Comparison of ENCODE assay signal across 19 mouse cellular contexts in the genomic region with DNA sequence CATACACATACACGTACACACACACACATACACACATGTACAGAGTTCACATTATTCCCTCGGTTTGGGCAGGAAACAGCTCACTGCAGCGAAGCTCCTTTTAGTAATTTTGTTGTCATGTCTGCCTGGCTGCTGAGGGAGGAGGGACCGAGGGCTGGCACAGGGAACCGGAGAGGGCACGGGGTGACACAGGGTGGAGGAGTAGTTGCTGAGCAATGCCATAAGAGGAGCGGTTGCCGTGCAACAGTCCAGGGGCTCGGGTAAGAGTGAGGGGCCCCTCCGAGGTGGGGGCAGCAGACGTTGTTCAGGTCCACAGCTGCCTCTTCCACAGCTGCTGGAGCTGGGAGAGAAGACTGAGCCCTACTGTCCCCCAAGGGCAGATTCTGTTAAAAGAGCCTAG. TPM values are rescaled to one million over a fixed set of nuclear protein-coding genes. Genes with fewer than 3 reads are reported as not detected.
DNase-seq lines count a peak whose midpoint lies in the region; ATAC-seq and TF ChIP-seq lines count a peak whose summit lies in the region.
"Had no signal": no experiment of that assay in that cellular context is flagged by ENCODE, and none has a peak within 500 bp of the region (broad histone marks: within the 10 kb centered on the region; RNA-seq: fewer than 3 reads in every experiment).

No protein-coding gene starts in this region.

- no peak for TF ChIP-seq CTCF in hindbrain, postnatal 0 days (IDR thresholded peaks at IDR 0.05; ENCODE audit: low read depth)

- H3K27ac ChIP-seq in hindbrain, embryonic 10.5 days: peak overlapping the region; percentile 56
- no peak overlapping the region for H3K27ac ChIP-seq in hindbrain, postnatal 0 days
- no peak overlapping the region for H3K27ac ChIP-seq in midbrain, embryonic 16.5 days (ENCODE audit: low read length)
- no peak overlapping the region for H3K27ac ChIP-seq in midbrain, embryonic 11.5 days (ENCODE audit: low read depth, low read length)
- H3K27ac ChIP-seq in hindbrain, embryonic 12.5 days: no peak overlapping the region
- H3K27ac ChIP-seq in liver, embryonic 16.5 days (ENCODE audit: low read length): peak overlapping the region; percentile 99
- H3K27ac ChIP-seq: embryonic facial prominence, embryonic 10.5 days; intestine, embryonic 15.5 days; macrophage had no signal

- 65% methylated on average over 11 of the region's 11 CpGs for WGBS in hindbrain, embryonic 10.5 days
- 30% methylated on average over 11 of the region's 11 CpGs for WGBS in hindbrain, postnatal 0 days
- 51% methylated on average over 11 of the region's 11 CpGs for WGBS in midbrain, embryonic 16.5 days
- 60% methylated on average over 11 of the region's 11 CpGs for WGBS in midbrain, embryonic 11.5 days
- 44% methylated on average over 11 of the region's 11 CpGs for WGBS in hindbrain, embryonic 12.5 days
- 67% methylated on average over 11 of the region's 11 CpGs for WGBS in liver, embryonic 16.5 days (ENCODE audit: insufficient replicate concordance)

- peaks cover 10% of the 10 kb centered on the region; the same call in 1 of the 2 replicates for H3K36me3 ChIP-seq in hindbrain, embryonic 10.5 days
- H3K36me3 ChIP-seq in hindbrain, postnatal 0 days (ENCODE audit: insufficient read depth, low read length): peaks cover 27% of the 10 kb centered on the region; the same call in 1 of the 2 replicates
- H3K36me3 ChIP-seq in midbrain, embryonic 16.5 days (ENCODE audit: control insufficient read depth, insufficient read depth, low read length): peaks cover 25% of the 10 kb centered on the region
- no peaks in the 10 kb centered on the region for H3K36me3 ChIP-seq in midbrain, embryonic 11.5 days (ENCODE audit: control insufficient read depth, insufficient read depth, low read length)
- peaks cover 28% of the 10 kb centered on the region for H3K36me3 ChIP-seq in hindbrain, embryonic 12.5 days
- H3K36me3 ChIP-seq in liver, embryonic 16.5 days (ENCODE audit: control insufficient read depth, insufficient read depth): no peaks in the 10 kb centered on the region
- H3K36me3 ChIP-seq: embryonic facial prominence, embryonic 10.5 days; intestine, embryonic 15.5 days had no signal

- peaks cover 15% of the 10 kb centered on the region for H3K4me1 ChIP-seq in hindbrain, embryonic 10.5 days (replicated peaks)
- no peaks in the 10 kb centered on the region for H3K4me1 ChIP-seq in hindbrain, postnatal 0 days (ENCODE audit: insufficient read depth, low read length)
- H3K4me1 ChIP-seq in midbrain, embryonic 16.5 days (ENCODE audit: control insufficient read depth, insufficient read depth, low read length): no peaks in the 10 kb centered on the region
- H3K4me1 ChIP-seq in midbrain, embryonic 11.5 days (ENCODE audit: control insufficient read depth, insufficient read depth, low read length): peaks cover 5% of the 10 kb centered on the region; the same call in 1 of the 2 replicates
- peaks cover 9% of the 10 kb centered on the region for H3K4me1 ChIP-seq in hindbrain, embryonic 12.5 days
- peaks cover 36% of the 10 kb centered on the region for H3K4me1 ChIP-seq in liver, embryonic 16.5 days (ENCODE audit: control insufficient read depth, low read depth, low read length)
- H3K4me1 ChIP-seq: intestine, embryonic 15.5 days had no signal

- H3K4me3 ChIP-seq in hindbrain, embryonic 10.5 days: no peak overlapping the region
- no peak overlapping the region for H3K4me3 ChIP-seq in hindbrain, postnatal 0 days (ENCODE audit: low read length)
- H3K4me3 ChIP-seq in midbrain, embryonic 16.5 days (ENCODE audit: low read depth, low read length): no peak overlapping the region
- H3K4me3 ChIP-seq in midbrain, embryonic 11.5 days (ENCODE audit: low read depth, low read length): no peak overlapping the region
- no peak overlapping the region for H3K4me3 ChIP-seq in hindbrain, embryonic 12.5 days
- no peak overlapping the region for H3K4me3 ChIP-seq in liver, embryonic 16.5 days (ENCODE audit: low read depth, low read length)
- H3K4me3 ChIP-seq: embryonic facial prominence, embryonic 10.5 days; intestine, embryonic 15.5 days had no signal

- no peaks in the 10 kb centered on the region for H3K27me3 ChIP-seq in hindbrain, embryonic 10.5 days (ENCODE audit: insufficient read depth, poor library complexity, severe bottlenecking)
- no peaks in the 10 kb centered on the region for H3K27me3 ChIP-seq in hindbrain, postnatal 0 days (ENCODE audit: insufficient read depth, low read length)
- no peaks in the 10 kb centered on the region for H3K27me3 ChIP-seq in midbrain, embryonic 16.5 days (ENCODE audit: control insufficient read depth, insufficient read depth, low read depth, low read length)
- H3K27me3 ChIP-seq in midbrain, embryonic 11.5 days (ENCODE audit: control insufficient read depth, insufficient read depth, low read length): no peaks in the 10 kb centered on the region
- H3K27me3 ChIP-seq in hindbrain, embryonic 12.5 days: no peaks in the 10 kb centered on the region
- H3K27me3 ChIP-seq in liver, embryonic 16.5 days (ENCODE audit: control insufficient read depth, insufficient read depth, low read depth, low read length): no peaks in the 10 kb centered on the region
- H3K27me3 ChIP-seq: intestine, embryonic 15.5 days had no signal

- no peak; the same call in 1 of the 2 replicates for ATAC-seq in hindbrain, postnatal 0 days
- 0 out of 2 replicates have a peak, but pooled peaks have one; percentile 18 for ATAC-seq in midbrain, embryonic 16.5 days
- no peak for ATAC-seq in midbrain, embryonic 11.5 days (ENCODE audit: low FRiP score)
- 0 out of 2 replicates have a peak, but pooled peaks have one; percentile 32 for ATAC-seq in hindbrain, embryonic 12.5 days (ENCODE audit: low FRiP score)
- no peak for ATAC-seq in liver, embryonic 16.5 days (ENCODE audit: low read depth)
- no peak for ATAC-seq in inflammation-experienced regulatory T-cells, adult 6 months
- ATAC-seq: intestine, embryonic 15.5 days had no signal

- H3K9me3 ChIP-seq in hindbrain, embryonic 10.5 days: no peaks in the 10 kb centered on the region
- no peaks in the 10 kb centered on the region for H3K9me3 ChIP-seq in hindbrain, postnatal 0 days (ENCODE audit: low read length)
- no peaks in the 10 kb centered on the region for H3K9me3 ChIP-seq in midbrain, embryonic 16.5 days (replicated peaks; ENCODE audit: control insufficient read depth, low read length, poor library complexity, severe bottlenecking)
- no peaks in the 10 kb centered on the region for H3K9me3 ChIP-seq in midbrain, embryonic 11.5 days (ENCODE audit: control insufficient read depth, low read length)
- H3K9me3 ChIP-seq in hindbrain, embryonic 12.5 days (replicated peaks): no peaks in the 10 kb centered on the region
- H3K9me3 ChIP-seq in liver, embryonic 16.5 days (replicated peaks; ENCODE audit: control insufficient read depth, low read length): no peaks in the 10 kb centered on the region
- H3K9me3 ChIP-seq: embryonic facial prominence, embryonic 10.5 days; intestine, embryonic 15.5 days had no signal

- no peak overlapping the region for H3K9ac ChIP-seq in hindbrain, postnatal 0 days (replicated peaks; ENCODE audit: low read length)
- no peak overlapping the region for H3K9ac ChIP-seq in midbrain, embryonic 16.5 days (ENCODE audit: low read depth, low read length)
- no peak overlapping the region for H3K9ac ChIP-seq in midbrain, embryonic 11.5 days (ENCODE audit: low read length)
- no peak overlapping the region for H3K9ac ChIP-seq in hindbrain, embryonic 12.5 days
- peak overlapping the region; percentile 26; the same call in 1 of the 2 replicates for H3K9ac ChIP-seq in liver, embryonic 16.5 days (ENCODE audit: low read depth, low read length)
- H3K9ac ChIP-seq: intestine, embryonic 15.5 days had no signal

- no peak for DNase-seq in hindbrain, embryonic 10.5 days (ENCODE audit: low spot score)
- DNase-seq in hindbrain, postnatal 0 days (ENCODE audit: low spot score): no peak
- DNase-seq in midbrain, embryonic 11.5 days (ENCODE audit: low spot score, missing footprints): no peak
- DNase-seq in layer of hippocampus, adult 11-12 months (ENCODE audit: low spot score): no peak
- DNase-seq: adrenal gland, postnatal 36 days; heart, adult 11 months; kidney, postnatal 10 days; layer of hippocampus, adult 9-11 months; lung, adult 2 months; thymus, postnatal 25 days had no signal

- H3K4me2 ChIP-seq in hindbrain, postnatal 0 days (ENCODE audit: low read depth, low read length): no peak overlapping the region
- H3K4me2 ChIP-seq in midbrain, embryonic 16.5 days (ENCODE audit: low read length): no peak overlapping the region
- H3K4me2 ChIP-seq in midbrain, embryonic 11.5 days: no peak overlapping the region
- no peak overlapping the region for H3K4me2 ChIP-seq in hindbrain, embryonic 12.5 days (replicated peaks)
- peak overlapping the region; percentile 60 for H3K4me2 ChIP-seq in liver, embryonic 16.5 days (ENCODE audit: low read depth, low read length)
- H3K4me2 ChIP-seq: intestine, embryonic 15.5 days had no signal

RNA-seq across cellular contexts. Expression of a gene that starts 2.4 kb away (rescaled TPM):
- 2.3 and 2.4 TPM in 2 replicates for polyA plus RNA-seq in hindbrain, embryonic 10.5 days (2016; fragmentation: Nextera tagmentation; extraction: Ambion mirVana)
- 51.7 and 55.2 TPM in 2 replicates for total RNA-seq in hindbrain, postnatal 0 days (2014; rRNA removed)
- polyA plus RNA-seq in hindbrain, postnatal 0 days (2015; fragmentation: Nextera tagmentation; extraction: Ambion mirVana): 18.7 and 21.5 TPM in 2 replicates
- 18.6 and 19.9 TPM in 2 replicates for polyA plus RNA-seq in midbrain, embryonic 16.5 days (2015; fragmentation: Nextera tagmentation; extraction: Ambion mirVana)
- polyA plus RNA-seq in midbrain, embryonic 11.5 days (2014; fragmentation: Nextera tagmentation; extraction: Ambion mirVana): 3.5 and 5.4 TPM in 2 replicates
- 7.8 and 9.3 TPM in 2 replicates for polyA plus RNA-seq in hindbrain, embryonic 12.5 days (2016; fragmentation: Nextera tagmentation; extraction: Ambion mirVana)
- polyA plus RNA-seq in liver, embryonic 16.5 days (2015; fragmentation: Nextera tagmentation; extraction: Ambion mirVana): 69.3 and 71.7 TPM in 2 replicates
- polyA plus RNA-seq in inflammation-experienced regulatory T-cells, adult 6 months (2017; shearing (Covaris generic)): not detected
- polyA plus RNA-seq: macrophage had no signal

RNA-seq across cellular contexts. Expression of a gene that starts 14.8 kb away (rescaled TPM):
- polyA plus RNA-seq in hindbrain, embryonic 10.5 days (2016; fragmentation: Nextera tagmentation; extraction: Ambion mirVana): 3.9 and 4.8 TPM in 2 replicates
- total RNA-seq in hindbrain, postnatal 0 days (2014; rRNA removed): 1.6 and 19.1 TPM in 2 replicates
- 1.4 and 1.9 TPM in 2 replicates for polyA plus RNA-seq in hindbrain, postnatal 0 days (2015; fragmentation: Nextera tagmentation; extraction: Ambion mirVana)
- polyA plus RNA-seq in midbrain, embryonic 16.5 days (2015; fragmentation: Nextera tagmentation; extraction: Ambion mirVana): 1.5 and 1.7 TPM in 2 replicates
- 4.1 and 6.6 TPM in 2 replicates for polyA plus RNA-seq in midbrain, embryonic 11.5 days (2014; fragmentation: Nextera tagmentation; extraction: Ambion mirVana)
- polyA plus RNA-seq in hindbrain, embryonic 12.5 days (2016; fragmentation: Nextera tagmentation; extraction: Ambion mirVana): 3.2 and 3.9 TPM in 2 replicates
- polyA plus RNA-seq in liver, embryonic 16.5 days (2015; fragmentation: Nextera tagmentation; extraction: Ambion mirVana): 3.6 and 3.8 TPM in 2 replicates
- 10 to 100 TPM; 49.6 to 69.8 (median 61.1) TPM for polyA plus RNA-seq in inflammation-experienced regulatory T-cells, adult 6 months (2017; shearing (Covaris generic))

RNA-seq across cellular contexts. Expression of a gene that starts 31.6 kb away (rescaled TPM):
- polyA plus RNA-seq in hindbrain, embryonic 10.5 days (2016; fragmentation: Nextera tagmentation; extraction: Ambion mirVana): 3.9 and 17.7 TPM in 2 replicates
- total RNA-seq in hindbrain, postnatal 0 days (2014; rRNA removed): 533 and 565 TPM in 2 replicates
- polyA plus RNA-seq in hindbrain, postnatal 0 days (2015; fragmentation: Nextera tagmentation; extraction: Ambion mirVana): 52.5 and 53.1 TPM in 2 replicates
- polyA plus RNA-seq in midbrain, embryonic 16.5 days (2015; fragmentation: Nextera tagmentation; extraction: Ambion mirVana): 64.7 and 69.7 TPM in 2 replicates
- 19.4 and 22.9 TPM in 2 replicates for polyA plus RNA-seq in midbrain, embryonic 11.5 days (2014; fragmentation: Nextera tagmentation; extraction: Ambion mirVana)
- 20.1 and 25.7 TPM in 2 replicates for polyA plus RNA-seq in hindbrain, embryonic 12.5 days (2016; fragmentation: Nextera tagmentation; extraction: Ambion mirVana)
- polyA plus RNA-seq in liver, embryonic 16.5 days (2015; fragmentation: Nextera tagmentation; extraction: Ambion mirVana): 1.7 and 1.8 TPM in 2 replicates
- polyA plus RNA-seq in inflammation-experienced regulatory T-cells, adult 6 months (2017; shearing (Covaris generic)): under 1 TPM in 1 of 3 experiments, not detected in 2; 0.11 TPM
- polyA plus RNA-seq: macrophage had no signal

RNA-seq across cellular contexts. Expression of a gene that starts 58.3 kb away (rescaled TPM):
- polyA plus RNA-seq in hindbrain, embryonic 10.5 days (2016; fragmentation: Nextera tagmentation; extraction: Ambion mirVana): not detected in 2 replicates
- not detected in 2 replicates for total RNA-seq in hindbrain, postnatal 0 days (2014; rRNA removed)
- polyA plus RNA-seq in hindbrain, postnatal 0 days (2015; fragmentation: Nextera tagmentation; extraction: Ambion mirVana): not detected in 2 replicates
- not detected in 2 replicates for polyA plus RNA-seq in midbrain, embryonic 16.5 days (2015; fragmentation: Nextera tagmentation; extraction: Ambion mirVana)
- not detected in 2 replicates for polyA plus RNA-seq in midbrain, embryonic 11.5 days (2014; fragmentation: Nextera tagmentation; extraction: Ambion mirVana)
- not detected in 2 replicates for polyA plus RNA-seq in hindbrain, embryonic 12.5 days (2016; fragmentation: Nextera tagmentation; extraction: Ambion mirVana)
- not detected in 2 replicates for polyA plus RNA-seq in liver, embryonic 16.5 days (2015; fragmentation: Nextera tagmentation; extraction: Ambion mirVana)
- not detected for polyA plus RNA-seq in inflammation-experienced regulatory T-cells, adult 6 months (2017; shearing (Covaris generic))
- total RNA-seq: adrenal gland, postnatal 36 days; left cerebral cortex, postnatal 25 days had no signal
- polyA plus RNA-seq: embryonic facial prominence, embryonic 10.5 days; heart, postnatal 0 days; intestine, embryonic 15.5 days; lung, adult 2 months; macrophage had no signal

Comparison
In these comparisons a context has a peak if more than half of its experiments do, and no peak if none do; other contexts are left out.
1. H3K27ac ChIP-seq: peak in hindbrain, embryonic 10.5 days (single experiment) and liver, embryonic 16.5 days (single experiment); none in hindbrain, postnatal 0 days (single experiment), midbrain, embryonic 16.5 days (single experiment), midbrain, embryonic 11.5 days (single experiment) and hindbrain, embryonic 12.5 days (single experiment).
2. ATAC-seq: peak in midbrain, embryonic 16.5 days (single experiment) and hindbrain, embryonic 12.5 days (single experiment); none in hindbrain, postnatal 0 days (single experiment), midbrain, embryonic 11.5 days (single experiment), liver, embryonic 16.5 days (single experiment) and inflammation-experienced regulatory T-cells, adult 6 months (single experiment).